Mouse (Mus musculus) monocyte, adult 59 days (primary cell): Measurements from ENCODE around the gene Vmn1r149. TPM values are rescaled to one million over a fixed set of nuclear protein-coding genes. Genes with fewer than 3 reads are reported as not detected.

Source experiments
- total RNA-seq, 2 experiments: library from RNA; stranded (reverse); gene quantifications; one replicate each; pipeline ENCODE4 v1.2.4; 2023

Gene Vmn1r149
- not detected for total RNA-seq

DNA sequence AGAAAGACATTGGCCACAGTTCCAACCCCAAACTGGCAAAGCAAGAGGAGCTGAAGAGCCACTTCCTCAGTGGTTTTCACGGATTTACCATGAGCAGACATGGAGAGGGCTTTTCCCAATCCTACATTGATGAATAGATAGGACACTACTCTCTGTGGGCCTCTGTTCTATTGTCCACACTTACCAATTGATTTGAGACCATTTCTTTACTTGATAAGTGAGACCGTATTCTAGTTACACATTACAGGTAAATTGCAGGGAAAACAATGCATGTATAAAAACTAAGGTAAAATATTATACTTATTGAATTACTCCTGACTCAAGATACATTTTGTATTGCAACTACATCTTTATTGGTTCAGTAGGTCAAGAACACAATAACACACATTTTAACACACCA, at the start of gene Vmn1r149:
Gene Vmn1r149, minus strand, starts transcription at position 101 of the 400 bp plus-strand sequence.

DNA sequence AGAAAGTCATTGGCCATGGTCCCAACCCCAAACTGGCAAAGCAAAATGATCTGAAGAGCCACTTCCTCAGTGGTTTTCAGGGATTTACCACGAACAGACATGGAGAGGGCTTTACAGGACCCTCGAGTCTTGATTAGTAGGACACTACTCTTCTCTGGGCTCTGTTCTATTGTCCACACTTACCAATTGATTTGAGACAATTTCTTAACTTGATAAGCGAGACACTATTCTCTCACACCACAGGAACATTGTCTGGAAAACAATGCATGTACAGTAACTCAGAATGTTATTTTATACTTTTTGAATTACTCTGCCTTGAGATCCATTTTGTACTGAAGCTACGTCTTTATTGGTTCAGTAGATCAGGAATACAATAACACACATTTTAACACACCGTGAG, 25.9 kb upstream of the Vmn1r149 start, which contains the start of gene Gm10665:
Gene Gm10665, minus strand, starts transcription at position 101 of the 400 bp plus-strand sequence.

DNA sequence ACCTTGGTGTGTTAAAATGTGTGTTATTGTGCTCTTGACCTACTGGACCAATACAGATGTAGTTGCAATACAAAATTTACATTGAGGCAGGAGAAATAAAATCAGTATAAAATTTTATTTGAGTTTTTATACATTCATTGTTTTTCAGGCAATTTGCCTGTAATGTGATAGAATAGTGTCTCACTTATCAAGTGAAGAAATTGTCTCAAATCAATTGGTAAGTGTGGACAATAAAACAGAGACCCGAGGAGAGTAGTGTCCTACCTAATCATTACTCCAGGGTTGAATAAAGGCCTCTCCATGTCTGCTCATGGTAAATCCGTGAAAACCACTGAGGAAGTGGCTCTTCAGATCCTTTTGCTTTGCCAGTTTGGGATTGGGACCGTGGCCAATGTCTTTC, 24.7 kb downstream of the Vmn1r149 start, which contains the start of gene Vmn1r148:
Gene Vmn1r148, plus strand, starts transcription at position 301 of the 400 bp plus-strand sequence.

Other genes starting within 250 kb of the Vmn1r149 start
- gene Vmn1r143, start 248.9 kb downstream of the Vmn1r149 start, total RNA-seq = not detected
- not detected for gene Gm8653, start 237.0 kb downstream of the Vmn1r149 start, total RNA-seq
- gene Gm8453, start 208.7 kb downstream of the Vmn1r149 start, total RNA-seq = not detected
- gene Gm4187, start 108.5 kb downstream of the Vmn1r149 start, total RNA-seq = not detected
- not detected for gene Gm8660, start 67.2 kb downstream of the Vmn1r149 start, total RNA-seq
- gene Vmn1r148, start 24.6 kb downstream of the Vmn1r149 start, total RNA-seq = not detected
- not detected for gene Gm10665, start 25.8 kb upstream of the Vmn1r149 start, total RNA-seq
- gene Vmn1r151, start 61.4 kb upstream of the Vmn1r149 start, total RNA-seq = not detected
- gene Vmn1r152, start 84.7 kb upstream of the Vmn1r149 start, total RNA-seq = not detected
- not detected for gene Gm8677, start 96.7 kb upstream of the Vmn1r149 start, total RNA-seq
- gene Gm4201, start 127.1 kb upstream of the Vmn1r149 start, total RNA-seq = not detected
- gene Gm4565, start 149.9 kb upstream of the Vmn1r149 start, total RNA-seq = not detected
- gene Vmn1r155, start 219.8 kb upstream of the Vmn1r149 start, total RNA-seq = not detected